Mouse (Mus musculus): ENCODE data around the gene Macrod2.

Gene Macrod2

DNA sequence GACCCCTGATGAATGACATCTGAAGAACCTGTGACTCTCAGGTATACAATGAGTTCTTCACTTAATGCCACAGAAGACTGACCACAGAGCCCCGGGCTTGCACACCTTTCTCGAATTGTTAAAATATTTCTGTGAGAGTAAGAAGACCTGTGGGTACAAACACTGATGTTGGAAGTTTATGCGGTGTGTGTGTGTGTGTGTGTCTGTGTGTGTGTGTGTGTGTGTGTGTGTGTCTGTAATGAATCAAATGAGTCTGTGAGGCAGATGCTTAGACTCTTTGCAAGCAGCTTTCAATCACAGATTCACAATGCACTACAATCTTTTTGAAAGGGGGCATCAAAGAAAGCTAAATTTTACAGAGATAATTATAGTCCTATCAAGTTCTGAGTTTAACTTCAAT lies 822.8 kb downstream of the Macrod2 start:
- no peak for DNase-seq (ENCODE audit: low spot score)

DNA sequence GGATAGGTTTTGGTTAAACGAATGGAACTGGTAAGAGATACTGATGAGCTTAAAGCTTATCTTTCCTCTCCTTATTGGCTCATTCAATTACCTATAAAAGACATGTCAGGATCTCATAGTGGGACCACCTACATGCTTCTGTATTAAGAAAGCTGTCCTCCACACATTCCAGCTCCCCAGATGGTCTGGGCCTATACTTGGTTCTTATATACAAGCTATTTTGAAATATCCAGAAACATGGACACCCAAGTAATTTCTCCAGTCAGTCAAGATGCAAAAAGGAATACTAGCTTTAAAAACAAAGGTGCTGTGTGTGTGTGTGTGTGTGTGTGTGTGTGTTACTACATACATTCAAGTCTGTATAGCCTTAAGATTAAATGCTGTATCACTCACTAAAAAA lies 833.7 kb downstream of the Macrod2 start:
- no peak for DNase-seq (ENCODE audit: low spot score)

DNA sequence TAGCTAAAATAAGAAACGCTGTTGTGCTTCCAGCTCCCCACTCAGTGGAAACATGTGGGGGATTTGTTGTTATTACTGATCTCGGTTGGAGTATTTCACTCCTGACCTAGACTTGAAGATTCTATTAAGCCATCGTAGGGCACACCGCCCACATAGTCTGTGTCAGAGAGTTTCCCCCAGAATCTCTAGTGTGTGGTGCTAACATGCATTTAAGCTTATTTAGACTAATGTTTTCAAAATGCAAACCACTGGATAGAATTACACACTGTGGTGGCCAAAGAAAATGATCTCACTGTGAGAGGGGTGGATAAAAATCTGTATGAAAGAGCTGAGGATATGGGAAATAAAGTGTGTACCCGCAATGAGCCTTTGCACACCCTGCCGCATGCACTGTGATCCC lies 834.7 kb downstream of the Macrod2 start:
- no peak for DNase-seq (ENCODE audit: low spot score)

GRCm38 (mm10) chr2:141231011-141231668 lies 836.0 kb downstream of the Macrod2 start:
- no peak for DNase-seq (ENCODE audit: low spot score)

DNA sequence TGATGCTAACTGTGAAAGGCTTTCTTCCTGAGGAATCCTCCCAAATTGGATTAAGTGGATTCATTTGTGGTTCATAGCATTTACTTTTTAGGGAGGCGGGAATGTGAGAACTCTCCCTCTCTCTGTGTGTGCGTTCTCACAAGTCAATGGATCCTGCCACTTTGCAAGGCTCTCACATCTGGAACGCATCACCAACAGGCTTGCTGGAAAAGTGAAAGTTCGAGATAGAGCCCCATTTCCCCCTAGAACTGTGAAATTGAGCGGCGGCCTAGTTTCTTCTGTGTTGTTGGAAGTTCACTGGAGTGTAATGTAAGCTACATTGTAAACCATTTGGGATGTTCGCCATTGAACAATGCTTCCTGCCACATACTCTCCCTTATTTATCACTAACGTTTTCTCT lies 839.2 kb downstream of the Macrod2 start:
- DNase-seq (ENCODE audit: low spot score): no peak

- DNase-seq (ENCODE audit: low spot score): peak; percentile 5
Observed at GRCm38 (mm10) chr2:141234724-141235453, 839.8 kb downstream of the Macrod2 start.

- DNase-seq (ENCODE audit: low spot score): no peak
Observed at GRCm38 (mm10) chr2:141247680-141248079, 852.6 kb downstream of the Macrod2 start.

- DNase-seq (ENCODE audit: low spot score): no peak
Observed at GRCm38 (mm10) chr2:141264582-141264981, 869.5 kb downstream of the Macrod2 start.

GRCm38 (mm10) chr2:141266591-141266990 lies 871.5 kb downstream of the Macrod2 start:
- DNase-seq (ENCODE audit: low spot score): no peak

DNA sequence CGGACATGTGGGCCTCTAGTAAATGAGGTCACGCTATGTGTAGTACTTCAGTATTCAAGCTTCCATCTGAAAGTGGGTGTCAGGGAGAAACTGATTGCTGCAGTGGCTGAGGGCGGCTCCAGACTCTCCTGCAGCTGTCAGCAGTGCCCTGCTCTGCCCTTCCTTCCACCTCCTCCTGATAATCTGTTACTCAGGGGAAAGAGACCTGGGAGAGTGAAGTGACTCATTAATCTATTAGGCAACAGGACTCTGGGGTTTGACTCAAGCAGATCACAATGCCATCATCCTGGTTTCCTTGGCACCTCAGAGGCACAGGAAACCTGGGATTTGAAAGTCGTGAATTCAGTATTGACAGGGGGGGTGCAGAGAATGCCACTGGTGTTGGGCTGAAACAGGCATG lies 876.4 kb downstream of the Macrod2 start:
- DNase-seq (ENCODE audit: low spot score): no peak

DNA sequence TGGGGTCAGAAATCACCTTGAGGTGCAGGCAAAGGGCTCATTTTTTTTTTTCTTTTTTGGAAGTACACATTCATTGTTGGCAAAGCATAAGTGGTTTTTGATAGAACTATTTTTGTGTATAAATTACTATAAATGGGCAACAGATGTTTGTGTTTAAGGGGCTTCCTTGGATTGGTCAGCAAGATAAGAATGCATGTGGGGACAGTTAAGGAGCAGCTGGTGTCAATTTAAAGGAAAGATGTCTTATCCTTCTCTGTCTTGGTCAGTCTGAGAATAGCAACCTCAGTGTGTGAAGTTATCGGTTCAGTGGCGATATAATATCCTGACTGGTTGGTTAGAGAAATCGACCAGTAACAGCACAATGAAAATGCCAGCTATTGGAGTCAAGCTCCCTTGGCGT lies 877.9 kb downstream of the Macrod2 start:
- no peak for DNase-seq (ENCODE audit: low spot score)

GRCm38 (mm10) chr2:141274262-141274661 lies 879.2 kb downstream of the Macrod2 start:
- DNase-seq (ENCODE audit: low spot score): peak; percentile 41

- peak; percentile 83 for DNase-seq (ENCODE audit: low spot score)
Observed at GRCm38 (mm10) chr2:141279130-141279698, 884.1 kb downstream of the Macrod2 start.

GRCm38 (mm10) chr2:141280817-141281216 lies 885.7 kb downstream of the Macrod2 start:
- no peak for DNase-seq (ENCODE audit: low spot score)

DNA sequence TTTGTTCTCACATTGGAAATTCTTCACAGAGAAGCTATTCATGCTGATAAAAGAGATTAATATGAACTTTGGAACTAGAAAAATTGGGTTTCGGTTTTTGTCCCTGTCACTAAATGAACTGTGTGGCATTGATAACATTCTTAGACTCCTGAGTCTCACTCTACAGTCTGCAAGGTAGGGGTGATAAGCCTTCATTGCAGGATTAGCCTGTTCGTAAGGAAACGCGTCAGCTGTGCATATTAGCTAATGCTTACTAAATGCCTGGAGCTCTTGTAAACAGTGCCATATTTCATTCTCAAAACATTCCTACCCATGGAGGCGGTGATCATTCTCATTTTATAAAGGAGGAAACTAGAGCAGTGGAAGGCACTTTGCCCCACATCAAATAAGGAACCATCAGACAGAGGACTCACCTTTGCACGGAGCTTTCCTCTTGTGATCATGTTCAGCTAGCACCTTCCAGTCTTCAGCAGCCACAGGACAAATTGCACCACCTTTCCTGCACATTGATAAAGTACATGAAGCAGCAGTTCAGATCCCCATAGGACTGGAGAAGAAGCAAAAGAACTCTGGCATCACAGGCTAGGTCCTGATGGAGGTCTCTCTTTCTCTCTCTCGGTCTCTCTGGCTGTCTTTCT lies 891.1 kb downstream of the Macrod2 start:
- no peak for DNase-seq (ENCODE audit: low spot score)

GRCm38 (mm10) chr2:141288494-141288893 lies 893.4 kb downstream of the Macrod2 start:
- DNase-seq (ENCODE audit: low spot score): peak; percentile 42

DNA sequence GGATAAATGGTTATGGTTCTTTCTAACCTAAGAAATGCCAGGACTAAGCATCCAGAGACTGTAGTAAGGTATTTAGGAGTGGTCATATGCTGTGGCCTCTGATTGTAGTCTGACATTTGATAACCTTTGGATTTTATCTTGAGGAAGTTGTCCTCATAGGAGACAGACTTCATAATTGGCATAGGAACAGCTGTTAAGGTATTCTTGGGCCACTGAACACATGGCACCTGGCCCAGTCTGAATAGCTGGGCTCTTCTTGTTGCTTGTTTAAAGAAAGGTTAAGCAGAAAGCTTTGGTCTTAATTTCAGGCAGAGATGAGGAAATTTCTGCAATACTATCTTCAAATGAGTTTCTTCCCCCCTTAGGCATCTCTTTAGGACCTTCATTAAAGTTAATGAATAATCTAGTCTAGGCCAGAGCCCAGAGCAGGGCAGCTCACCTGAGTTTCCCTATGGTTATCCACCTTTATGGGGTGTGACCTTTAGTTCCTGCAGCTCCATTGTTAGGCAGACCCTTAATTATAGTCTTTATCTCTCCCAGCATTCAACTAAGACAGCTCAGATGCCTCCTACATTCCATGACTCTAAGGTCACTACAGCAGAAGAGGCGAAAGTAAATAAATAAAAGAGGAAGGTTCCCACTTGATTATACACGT lies 894.1 kb downstream of the Macrod2 start:
- peak; percentile 55 for DNase-seq (ENCODE audit: low spot score)

DNA sequence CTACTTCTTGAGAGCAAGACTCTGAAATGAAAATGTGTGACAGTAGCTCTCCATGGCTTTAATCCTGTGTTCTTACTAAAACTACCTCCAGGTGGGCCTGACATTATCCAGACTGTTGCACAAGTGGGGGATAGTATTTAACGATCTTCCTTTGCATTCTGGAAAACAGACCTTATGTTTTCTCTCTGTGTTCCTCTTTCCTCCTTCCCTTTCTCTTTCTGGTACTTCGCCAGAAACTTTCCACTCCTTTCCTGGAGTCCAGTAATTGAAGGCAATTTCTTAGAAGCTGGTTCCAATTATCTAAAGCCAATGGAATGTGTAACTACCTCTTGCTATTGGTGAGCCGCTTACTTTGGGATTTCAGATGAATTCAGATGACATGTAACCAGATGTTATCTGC lies 897.7 kb downstream of the Macrod2 start:
- DNase-seq (ENCODE audit: low spot score): no peak

- DNase-seq (ENCODE audit: low spot score): peak; percentile 67
Observed at GRCm38 (mm10) chr2:141299168-141299567, 904.1 kb downstream of the Macrod2 start.

DNA sequence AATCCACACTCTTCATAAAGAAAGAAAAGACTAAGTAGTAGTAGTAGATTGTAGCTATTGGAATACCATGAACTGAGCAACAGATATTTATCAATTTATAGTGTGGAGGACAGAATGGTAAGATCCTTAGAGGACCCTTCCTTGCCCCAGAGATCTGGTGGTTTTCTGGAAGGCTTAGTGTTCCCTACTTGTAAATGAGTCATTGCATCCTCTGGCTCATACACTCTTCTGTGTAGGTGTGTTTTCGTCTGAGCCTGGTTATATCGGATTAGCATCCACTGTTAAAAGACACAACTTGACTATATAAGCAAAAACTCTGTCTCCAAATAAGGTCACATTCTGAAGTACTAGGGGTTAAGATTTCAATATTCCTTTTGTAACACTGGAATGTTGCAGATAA lies 905.9 kb downstream of the Macrod2 start:
- DNase-seq (ENCODE audit: low spot score): no peak

GRCm38 (mm10) chr2:141308406-141308805 lies 913.3 kb downstream of the Macrod2 start:
- no peak for DNase-seq (ENCODE audit: low spot score)

Data from lung, postnatal 25 days (tissue).